Comparison of ENCODE assay signal across 17 mouse cellular contexts in genomic region chr5:112499918-112500682, GRCm38 (mm10). TPM values are rescaled to one million over a fixed set of nuclear protein-coding genes. Genes with fewer than 3 reads are reported as not detected.
DNase-seq lines count a peak whose midpoint lies in the region; ATAC-seq and TF ChIP-seq lines count a peak whose summit lies in the region.
"Had no signal": no experiment of that assay in that cellular context is flagged by ENCODE, and none has a peak within 500 bp of the region (broad histone marks: within the 10 kb centered on the region; RNA-seq: fewer than 3 reads in every experiment).

No protein-coding gene starts in this region.

- H3K9ac ChIP-seq in forebrain, embryonic 14.5 days (ENCODE audit: low read length) = peak overlapping the region; percentile 35; the same call in 1 of the 2 replicates
- no peak overlapping the region for H3K9ac ChIP-seq in hindbrain, postnatal 0 days (replicated peaks; ENCODE audit: low read length)
- no peak overlapping the region for H3K9ac ChIP-seq in lung, postnatal 0 days (replicated peaks; ENCODE audit: low read depth)
- H3K9ac ChIP-seq in heart, embryonic 12.5 days = no peak overlapping the region
- H3K9ac ChIP-seq: liver, postnatal 0 days had no signal

- DNase-seq in retina, postnatal 1 day = peak; percentile 59
- no peak for DNase-seq in retina, embryonic 14.5 days (ENCODE audit: low spot score)
- peak; percentile 80 for DNase-seq in forebrain, embryonic 14.5 days (ENCODE audit: low spot score)
- peak; percentile 60 for DNase-seq in hindbrain, postnatal 0 days (ENCODE audit: low spot score)
- DNase-seq in lung, postnatal 0 days (ENCODE audit: low spot score) = no peak
- DNase-seq in urinary bladder, postnatal 36 days (ENCODE audit: low spot score in 2 of 2) = no peak
- DNase-seq: heart, adult 2 months; liver, postnatal 0 days had no signal

- H3K4me1 ChIP-seq in forebrain, embryonic 14.5 days (ENCODE audit: control insufficient read depth, insufficient read depth, low read length) = peaks cover 26% of the 10 kb centered on the region
- peaks cover 18% of the 10 kb centered on the region for H3K4me1 ChIP-seq in hindbrain, postnatal 0 days (ENCODE audit: insufficient read depth, low read length)
- peaks cover 9% of the 10 kb centered on the region for H3K4me1 ChIP-seq in small intestine, adult 2 months (ENCODE audit: control insufficient read depth, insufficient read depth, insufficient read length, low read length)
- H3K4me1 ChIP-seq in lung, postnatal 0 days (ENCODE audit: insufficient read depth, low read depth, low read length) = no peaks in the 10 kb centered on the region
- H3K4me1 ChIP-seq in heart, embryonic 12.5 days (replicated peaks) = peaks cover 17% of the 10 kb centered on the region

- peak; percentile 79 for ATAC-seq in forebrain, embryonic 14.5 days
- ATAC-seq in hindbrain, postnatal 0 days = peak; percentile 41
- ATAC-seq in lung, postnatal 0 days = no peak
- ATAC-seq in heart, embryonic 12.5 days (ENCODE audit: insufficient number of reproducible peaks, low FRiP score) = no peak
- ATAC-seq: liver, postnatal 0 days had no signal

- WGBS in forebrain, embryonic 14.5 days = 38% methylated on average over 8 of the region's 8 CpGs
- 47% methylated on average over 8 of the region's 8 CpGs for WGBS in hindbrain, postnatal 0 days
- 20% methylated on average over 8 of the region's 8 CpGs for WGBS in small intestine, adult 2 months
- WGBS in lung, postnatal 0 days = 59% methylated on average over 8 of the region's 8 CpGs
- 69% methylated on average over 8 of the region's 8 CpGs for WGBS in heart, embryonic 12.5 days

- H3K9me3 ChIP-seq in forebrain, embryonic 14.5 days (replicated peaks; ENCODE audit: control insufficient read depth, low read length) = no peaks in the 10 kb centered on the region
- no peaks in the 10 kb centered on the region for H3K9me3 ChIP-seq in hindbrain, postnatal 0 days (ENCODE audit: low read length)
- no peaks in the 10 kb centered on the region for H3K9me3 ChIP-seq in lung, postnatal 0 days (ENCODE audit: low read length)
- no peaks in the 10 kb centered on the region for H3K9me3 ChIP-seq in heart, embryonic 12.5 days (replicated peaks)
- H3K9me3 ChIP-seq: limb, embryonic 10.5 days had no signal

- TF ChIP-seq CTCF in hindbrain, postnatal 0 days (IDR thresholded peaks at IDR 0.05; ENCODE audit: low read depth) = 0 out of 2 replicates have a peak, but pooled peaks have one; percentile 18
- no peak for TF ChIP-seq CTCF in small intestine, adult 2 months (IDR thresholded peaks at IDR 0.05; ENCODE audit: extremely low read depth, insufficient read length, insufficient replicate concordance, low read depth, low read length)
- TF ChIP-seq CTCF in lung, postnatal 0 days (IDR thresholded peaks at IDR 0.05) = no peak

- no peak overlapping the region for H3K4me3 ChIP-seq in forebrain, embryonic 14.5 days (ENCODE audit: low read depth, low read length)
- no peak overlapping the region for H3K4me3 ChIP-seq in hindbrain, postnatal 0 days (ENCODE audit: low read length)
- H3K4me3 ChIP-seq in small intestine, adult 2 months (ENCODE audit: low read depth, low read length) = no peak overlapping the region
- H3K4me3 ChIP-seq in lung, postnatal 0 days (ENCODE audit: low read depth, low read length) = no peak overlapping the region
- H3K4me3 ChIP-seq in heart, embryonic 12.5 days = no peak overlapping the region
- H3K4me3 ChIP-seq: heart, adult 2 months; limb, embryonic 10.5 days had no signal

- H3K27ac ChIP-seq in forebrain, embryonic 14.5 days (ENCODE audit: low read depth, low read length) = peak overlapping the region; percentile 83
- H3K27ac ChIP-seq in hindbrain, postnatal 0 days = no peak overlapping the region; the same call in 1 of the 2 replicates
- H3K27ac ChIP-seq in small intestine, adult 2 months (ENCODE audit: insufficient read depth, low read depth, low read length) = peak overlapping the region; percentile 84
- H3K27ac ChIP-seq in lung, postnatal 0 days (ENCODE audit: low read length) = no peak overlapping the region
- H3K27ac ChIP-seq in heart, embryonic 12.5 days (ENCODE audit: poor library complexity, severe bottlenecking) = no peak overlapping the region
- H3K27ac ChIP-seq: heart, adult 2 months; limb, embryonic 10.5 days had no signal

- no peak overlapping the region for H3K4me2 ChIP-seq in forebrain, embryonic 14.5 days (ENCODE audit: low read length)
- no peak overlapping the region for H3K4me2 ChIP-seq in hindbrain, postnatal 0 days (ENCODE audit: low read depth, low read length)
- no peak overlapping the region for H3K4me2 ChIP-seq in lung, postnatal 0 days (replicated peaks; ENCODE audit: low read depth, low read length)
- no peak overlapping the region for H3K4me2 ChIP-seq in heart, embryonic 12.5 days

- no peaks in the 10 kb centered on the region for H3K27me3 ChIP-seq in forebrain, embryonic 14.5 days (replicated peaks; ENCODE audit: control insufficient read depth, insufficient read depth, low read length)
- H3K27me3 ChIP-seq in hindbrain, postnatal 0 days (ENCODE audit: insufficient read depth, low read length) = no peaks in the 10 kb centered on the region
- H3K27me3 ChIP-seq in small intestine, adult 2 months (ENCODE audit: control insufficient read depth, insufficient read depth, low read length) = no peaks in the 10 kb centered on the region
- H3K27me3 ChIP-seq in lung, postnatal 0 days (replicated peaks; ENCODE audit: insufficient read depth, low read length) = no peaks in the 10 kb centered on the region
- H3K27me3 ChIP-seq in heart, embryonic 12.5 days (replicated peaks) = peaks cover 35% of the 10 kb centered on the region
- H3K27me3 ChIP-seq: CH12.LX had no signal

- no peak for TF ChIP-seq EP300 in lung, postnatal 0 days (IDR thresholded peaks at IDR 0.05)

- TF ChIP-seq POLR2A in small intestine, adult 2 months (IDR thresholded peaks at IDR 0.05; ENCODE audit: low read depth, low read length) = no peak

- H3K36me3 ChIP-seq in forebrain, embryonic 14.5 days (ENCODE audit: control insufficient read depth, insufficient read depth, low read length) = no peaks in the 10 kb centered on the region
- no peaks in the 10 kb centered on the region for H3K36me3 ChIP-seq in hindbrain, postnatal 0 days (ENCODE audit: insufficient read depth, low read length)
- H3K36me3 ChIP-seq in small intestine, adult 2 months (ENCODE audit: control insufficient read depth, insufficient read depth, low read length) = no peaks in the 10 kb centered on the region
- no peaks in the 10 kb centered on the region for H3K36me3 ChIP-seq in lung, postnatal 0 days (ENCODE audit: insufficient read depth, low read length)
- no peaks in the 10 kb centered on the region for H3K36me3 ChIP-seq in heart, embryonic 12.5 days
- H3K36me3 ChIP-seq: limb, embryonic 10.5 days had no signal

RNA-seq across cellular contexts. Expression of gene Gm6588, which starts 50.9 kb away (rescaled TPM):
- 0.09 and 0.27 TPM in 2 replicates for polyA plus RNA-seq in forebrain, embryonic 14.5 days (2014; fragmentation: Nextera tagmentation; extraction: Ambion mirVana)
- not detected in 2 replicates for total RNA-seq in hindbrain, postnatal 0 days (2014; rRNA removed)
- 0.25 and 0.58 TPM in 2 replicates for polyA plus RNA-seq in hindbrain, postnatal 0 days (2015; fragmentation: Nextera tagmentation; extraction: Ambion mirVana)
- not detected in 2 replicates for polyA plus RNA-seq in small intestine, adult 2 months (2012; rRNA removed)
- polyA plus RNA-seq in lung, postnatal 0 days (2015; fragmentation: Nextera tagmentation; extraction: Ambion mirVana) = not detected in 2 replicates
- not detected in 2 replicates for polyA plus RNA-seq in heart, embryonic 12.5 days (2016; fragmentation: Nextera tagmentation; extraction: Ambion mirVana)
- total RNA-seq: adrenal gland, adult 18-20 months; CH12.LX; gastrocnemius, adult 18-20 months; heart, adult 2 months; hematopoietic stem cell, adult 5-6 weeks; layer of hippocampus, adult 18-20 months had no signal
- polyA plus RNA-seq: heart, adult 2 months; limb, embryonic 10.5 days; liver, postnatal 0 days; spleen, adult 2 months had no signal

Comparison
In these comparisons a context has a peak if more than half of its experiments do, and no peak if none do; other contexts are left out.
1. DNase-seq: peak in retina, postnatal 1 day (single experiment), forebrain, embryonic 14.5 days (single experiment) and hindbrain, postnatal 0 days (single experiment); none in retina, embryonic 14.5 days (single experiment), lung, postnatal 0 days (single experiment) and urinary bladder, postnatal 36 days (0 of 2).
2. ATAC-seq: peak in forebrain, embryonic 14.5 days (single experiment) and hindbrain, postnatal 0 days (single experiment); none in lung, postnatal 0 days (single experiment) and heart, embryonic 12.5 days (single experiment).
3. H3K27ac ChIP-seq: peak in forebrain, embryonic 14.5 days (single experiment) and small intestine, adult 2 months (single experiment); none in hindbrain, postnatal 0 days (single experiment), lung, postnatal 0 days (single experiment) and heart, embryonic 12.5 days (single experiment).